Mouse (Mus musculus): Measurements from ENCODE around the gene Lrch4.

The Lrch4 gene

GRCm38 (mm10) chr5:137628498-137629305 lies at the start of gene Lrch4, which contains the start of the genes Fbxo24 and Gm20605:
Lrch4 (plus strand) TSS chr5:137629121.
Fbxo24 (minus strand) TSS chr5:137629002.
Gm20605 (plus strand) TSS chr5:137629175.
- peak; percentile 100 for DNase-seq (ENCODE audit: low spot score)

GRCm38 (mm10) chr5:137580246-137580645 lies 48.7 kb upstream of the Lrch4 start:
- no peak for DNase-seq (ENCODE audit: low spot score)

GRCm38 (mm10) chr5:137582702-137583101 lies 46.2 kb upstream of the Lrch4 start:
- DNase-seq (ENCODE audit: low spot score), result no peak

GRCm38 (mm10) chr5:137583670-137584169 lies 45.2 kb upstream of the Lrch4 start:
- no peak for DNase-seq (ENCODE audit: low spot score)

- no peak for DNase-seq (ENCODE audit: low spot score)
Measured at GRCm38 (mm10) chr5:137584976-137585375, 43.9 kb upstream of the Lrch4 start.

GRCm38 (mm10) chr5:137590507-137590906 lies 38.4 kb upstream of the Lrch4 start:
- DNase-seq (ENCODE audit: low spot score), result no peak

GRCm38 (mm10) chr5:137595921-137596320 lies 33.0 kb upstream of the Lrch4 start:
- no peak for DNase-seq (ENCODE audit: low spot score)

- no peak for DNase-seq (ENCODE audit: low spot score)
Measured at GRCm38 (mm10) chr5:137596601-137597261, 32.2 kb upstream of the Lrch4 start.

- DNase-seq (ENCODE audit: low spot score), result no peak
Measured at GRCm38 (mm10) chr5:137597625-137598024, 31.3 kb upstream of the Lrch4 start.

GRCm38 (mm10) chr5:137598100-137598826 lies 30.7 kb upstream of the Lrch4 start:
- no peak for DNase-seq (ENCODE audit: low spot score)

- no peak for DNase-seq (ENCODE audit: low spot score)
Measured at GRCm38 (mm10) chr5:137599600-137599999, 29.3 kb upstream of the Lrch4 start.

GRCm38 (mm10) chr5:137600281-137600618 lies 28.7 kb upstream of the Lrch4 start:
- no peak for DNase-seq (ENCODE audit: low spot score)

GRCm38 (mm10) chr5:137600619-137601364 lies 28.1 kb upstream of the Lrch4 start, which contains the start of gene Mospd3:
Mospd3 (minus strand) TSS chr5:137601058.
- peak; percentile 93 for DNase-seq (ENCODE audit: low spot score)

- no peak for DNase-seq (ENCODE audit: low spot score)
Measured at GRCm38 (mm10) chr5:137601365-137601729, 27.6 kb upstream of the Lrch4 start.

GRCm38 (mm10) chr5:137607860-137608653 lies 20.9 kb upstream of the Lrch4 start:
- no peak for DNase-seq (ENCODE audit: low spot score)

- DNase-seq (ENCODE audit: low spot score), result no peak
Measured at GRCm38 (mm10) chr5:137608654-137609190, 20.2 kb upstream of the Lrch4 start.

- DNase-seq (ENCODE audit: low spot score), result no peak
Measured at GRCm38 (mm10) chr5:137609292-137609691, 19.6 kb upstream of the Lrch4 start.

GRCm38 (mm10) chr5:137610056-137610455 lies 18.9 kb upstream of the Lrch4 start:
- DNase-seq (ENCODE audit: low spot score), result no peak

- no peak for DNase-seq (ENCODE audit: low spot score)
Measured at GRCm38 (mm10) chr5:137610548-137611244, 18.2 kb upstream of the Lrch4 start.

- DNase-seq (ENCODE audit: low spot score), result no peak
Measured at GRCm38 (mm10) chr5:137611245-137611602, 17.7 kb upstream of the Lrch4 start.

All from left cerebral cortex, adult 11 months (tissue).